Mouse (Mus musculus) kidney, postnatal 36 days (tissue): ENCODE data around the gene Rpl22.

Experiments used
- DNase-seq, 2 experiments: peaks; one replicate each; pipeline ENCODE4 v3.0.0; 2021 to 2022; ENCODE audit warnings: mixed read lengths in 2 of 2

Rpl22 gene

DNA sequence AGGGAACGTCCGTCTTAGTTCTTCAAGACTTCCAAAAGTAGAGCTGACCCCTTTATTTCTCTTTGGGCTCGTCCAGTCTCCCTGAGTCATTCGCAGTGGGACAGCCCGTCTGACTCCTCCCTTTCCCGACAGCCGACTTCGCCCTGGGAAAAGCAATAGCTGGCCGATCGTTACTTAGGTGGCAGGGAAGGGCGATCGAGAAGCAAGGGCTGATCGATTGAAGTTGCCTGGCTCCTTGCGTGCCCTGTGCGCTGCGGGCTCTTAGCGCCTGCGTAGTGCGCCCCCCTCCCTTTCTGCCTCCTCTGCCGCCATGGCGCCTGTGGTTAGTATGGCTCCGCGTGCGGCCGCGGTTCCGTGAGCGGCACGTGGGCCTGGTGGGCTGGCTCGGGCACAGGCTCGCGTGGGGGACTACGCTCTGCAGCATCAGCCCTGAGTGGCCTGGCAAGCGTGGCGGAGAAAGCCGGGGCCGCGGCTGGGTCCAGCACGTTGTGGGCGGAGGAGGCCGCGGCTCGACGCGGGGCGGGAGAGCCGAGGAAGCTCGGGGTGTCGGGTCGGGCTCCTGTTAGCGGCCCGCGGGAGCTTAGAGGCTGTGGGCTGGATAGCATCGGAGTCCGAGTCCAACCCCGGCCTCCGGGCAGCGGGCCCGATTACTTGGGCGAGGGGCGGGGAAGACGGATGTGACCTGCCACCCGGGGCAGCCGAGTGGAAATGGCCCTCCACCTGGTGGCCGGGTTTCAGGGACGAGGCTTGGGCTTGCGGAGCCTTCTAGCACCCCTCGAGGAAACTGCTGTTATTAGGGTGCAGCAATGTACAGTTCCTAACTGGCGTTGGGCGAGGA, at the start of gene Rpl22:
Gene Rpl22 (plus strand): TSS at position 169 of the 838 bp plus-strand sequence.
- DNase-seq = peak; percentile 94 to 97

DNA sequence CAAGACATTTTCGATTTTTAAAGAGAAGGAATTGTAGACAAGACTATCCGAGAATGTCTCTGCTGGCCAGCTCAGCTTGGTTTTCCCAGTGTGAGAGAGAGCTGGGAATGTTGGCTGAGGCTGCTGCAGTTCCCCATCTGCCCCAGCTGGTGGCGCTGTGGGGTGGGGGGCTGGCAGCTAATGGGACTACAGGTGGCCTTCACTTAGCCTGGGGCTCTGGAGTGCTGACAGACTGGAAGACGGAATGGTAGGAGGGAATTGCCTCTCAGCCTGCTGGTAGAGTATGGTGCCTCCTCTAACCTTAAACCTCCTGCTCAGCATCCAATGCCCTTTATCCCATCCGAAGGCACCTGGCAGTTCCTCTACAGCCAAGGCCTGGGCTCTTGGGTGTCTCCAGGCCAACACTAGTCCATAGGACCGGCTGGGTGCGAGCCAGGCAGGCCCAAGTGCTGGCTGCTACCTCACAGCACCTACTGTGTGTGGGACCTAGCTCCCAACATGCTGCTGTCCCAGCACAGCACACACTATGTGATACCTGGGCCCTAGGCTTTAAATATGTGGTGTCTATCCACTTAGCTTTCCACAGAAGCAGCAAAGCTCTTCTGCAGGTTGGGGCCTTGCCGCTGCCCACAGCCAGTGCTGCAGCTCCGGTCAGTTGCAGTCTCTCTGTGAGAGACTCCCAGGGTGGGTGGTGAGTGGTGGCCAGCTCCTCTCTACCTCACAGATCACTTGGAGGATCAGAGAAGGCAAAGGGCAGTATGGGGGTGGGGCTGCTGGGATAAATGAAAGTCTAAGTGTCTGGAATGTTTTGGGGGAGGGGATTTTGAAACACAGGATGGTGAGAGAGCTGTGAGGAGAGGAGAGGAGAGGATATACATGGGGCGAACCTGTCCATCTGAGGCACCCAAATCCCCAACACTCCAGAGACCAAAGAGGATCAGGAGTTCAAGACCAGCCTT, 48.9 kb upstream of the Rpl22 start:
- peak in 1 of 2 experiments; percentile 41 for DNase-seq

DNA sequence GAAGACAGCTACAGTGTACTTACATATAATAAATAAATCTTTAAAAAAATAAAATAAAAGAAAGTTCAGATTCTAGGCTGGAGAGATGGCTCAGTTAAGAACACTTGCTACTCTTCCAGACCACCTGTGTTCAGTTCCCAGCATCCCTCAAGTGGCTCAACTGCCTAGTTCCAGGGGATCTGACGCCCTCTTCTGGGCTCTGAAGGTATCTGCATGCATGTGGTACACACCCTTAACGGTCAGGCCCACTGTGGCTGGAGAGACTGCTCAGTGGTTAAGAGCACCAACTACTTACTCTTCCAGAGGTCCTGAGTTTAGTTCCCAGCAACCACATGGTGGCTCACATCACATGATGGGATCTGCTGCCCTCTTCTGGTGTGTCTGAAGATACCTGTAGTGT, 47.6 kb upstream of the Rpl22 start:
- no peak for DNase-seq

DNA sequence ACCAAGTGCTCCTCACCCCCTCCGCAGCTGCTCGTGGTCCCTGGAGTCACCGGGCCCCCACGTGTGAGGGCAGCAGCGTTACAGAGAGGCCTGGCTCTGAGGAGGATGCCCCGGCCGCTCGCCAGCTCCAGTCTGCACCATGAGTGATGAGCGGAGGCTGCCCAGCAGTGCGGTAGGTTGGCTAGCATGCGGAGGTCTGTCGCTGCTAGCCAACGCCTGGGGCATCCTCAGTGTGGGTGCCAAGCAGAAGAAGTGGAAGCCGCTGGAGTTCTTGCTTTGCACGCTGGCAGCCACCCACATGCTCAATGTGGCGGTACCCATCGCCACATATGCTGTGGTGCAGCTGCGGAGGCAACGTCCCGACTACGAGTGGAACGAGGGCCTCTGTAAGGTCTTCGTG, 46.6 kb upstream of the Rpl22 start:
- no peak for DNase-seq

DNA sequence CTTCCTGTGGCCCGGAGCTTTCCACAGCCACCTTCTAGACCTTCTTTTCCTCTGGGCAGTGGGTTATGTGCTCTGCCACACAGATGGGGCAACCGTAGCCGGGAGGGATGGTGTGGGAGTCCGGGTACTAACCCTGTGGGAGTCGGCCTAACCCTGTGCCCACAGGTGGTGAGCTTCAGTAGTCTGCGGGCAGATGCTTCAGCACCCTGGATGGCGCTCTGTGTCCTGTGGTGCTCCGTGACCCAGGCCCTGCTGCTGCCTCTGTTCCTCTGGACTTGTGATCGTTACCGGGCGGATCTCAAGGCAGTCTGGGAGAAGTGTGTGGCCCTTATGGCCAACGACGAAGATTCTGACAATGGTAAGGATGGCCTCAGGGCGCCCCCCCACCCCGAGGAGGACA, 43.9 kb upstream of the Rpl22 start:
- DNase-seq = no peak

DNA sequence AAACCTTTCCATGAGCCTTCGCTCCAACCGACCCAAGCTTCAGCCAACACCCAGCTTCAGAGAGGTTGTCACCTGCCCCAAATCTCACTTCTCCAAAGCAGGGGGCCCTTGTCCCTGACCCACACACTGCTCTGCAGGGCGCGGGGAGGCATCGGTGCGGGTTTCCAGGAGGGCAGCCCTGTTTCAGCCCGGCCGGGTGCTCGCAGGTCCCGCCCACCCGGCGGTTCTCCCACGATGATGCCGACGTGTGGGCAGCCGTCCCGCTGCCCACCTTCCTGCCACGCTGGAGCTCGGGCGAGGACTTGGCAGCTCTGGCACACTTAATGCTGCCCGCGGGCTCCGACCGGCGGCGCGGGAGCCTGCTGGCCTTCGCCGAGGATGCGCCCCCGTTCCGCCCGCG, 42.8 kb upstream of the Rpl22 start:
- DNase-seq = no peak

DNA sequence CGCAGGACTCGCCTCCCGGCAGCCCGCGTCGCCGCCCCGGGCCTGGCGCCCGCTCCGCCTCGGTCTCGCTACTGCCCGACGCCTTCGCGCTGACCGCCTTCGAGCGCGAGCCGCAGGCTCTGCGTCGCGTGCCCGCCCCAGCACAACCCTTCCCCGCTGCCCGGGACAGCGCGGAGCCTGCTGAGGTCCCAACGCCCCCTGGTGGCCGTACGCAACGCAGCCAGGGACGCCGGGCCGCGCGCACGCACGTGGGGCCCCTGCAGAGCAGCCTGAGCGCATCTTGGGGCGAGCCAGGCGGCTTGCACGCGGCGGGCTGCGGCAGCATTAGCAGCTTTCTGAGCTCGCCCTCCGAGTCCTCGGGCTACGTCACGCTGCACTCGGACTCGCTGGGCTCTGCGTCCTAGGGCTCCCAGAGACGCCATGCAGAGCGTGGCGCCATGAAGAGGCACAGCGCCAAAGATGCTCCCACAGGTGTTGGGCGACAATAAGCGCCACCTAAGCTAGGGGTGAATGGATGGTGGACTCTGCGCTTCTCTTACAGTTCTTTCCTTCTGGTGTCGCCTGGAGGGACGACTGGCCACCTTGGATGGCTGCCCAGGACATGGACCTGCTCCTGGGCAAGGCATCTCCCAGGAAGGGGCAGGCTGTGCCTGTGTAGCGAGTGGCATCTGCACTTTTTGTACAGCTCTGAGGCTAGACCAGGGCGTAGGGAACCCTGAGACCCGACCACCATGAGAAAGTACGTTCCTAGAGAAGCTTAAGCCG, 42.2 kb upstream of the Rpl22 start:
- peak; percentile 80 to 92 for DNase-seq

DNA sequence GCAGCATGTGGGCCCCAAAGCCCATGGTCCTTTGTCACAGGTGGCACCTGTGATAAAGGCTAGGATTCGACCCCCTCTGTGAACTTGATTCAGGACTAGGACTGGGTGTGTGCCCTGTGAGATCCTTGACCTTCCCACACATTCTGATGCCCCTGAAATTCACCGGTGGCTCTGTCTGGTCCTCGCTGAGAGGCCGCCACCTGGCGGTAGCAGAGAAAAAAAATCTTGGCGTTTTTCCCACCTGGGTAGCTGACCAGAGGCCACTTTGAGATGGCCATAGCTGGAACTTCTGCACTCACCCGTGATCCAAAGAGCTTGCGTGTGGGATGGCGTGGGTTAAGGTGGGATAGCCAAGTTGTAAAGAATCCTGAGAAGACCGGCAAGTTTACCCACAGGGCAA, 40.0 kb upstream of the Rpl22 start:
- DNase-seq = peak; percentile 71 to 82

DNA sequence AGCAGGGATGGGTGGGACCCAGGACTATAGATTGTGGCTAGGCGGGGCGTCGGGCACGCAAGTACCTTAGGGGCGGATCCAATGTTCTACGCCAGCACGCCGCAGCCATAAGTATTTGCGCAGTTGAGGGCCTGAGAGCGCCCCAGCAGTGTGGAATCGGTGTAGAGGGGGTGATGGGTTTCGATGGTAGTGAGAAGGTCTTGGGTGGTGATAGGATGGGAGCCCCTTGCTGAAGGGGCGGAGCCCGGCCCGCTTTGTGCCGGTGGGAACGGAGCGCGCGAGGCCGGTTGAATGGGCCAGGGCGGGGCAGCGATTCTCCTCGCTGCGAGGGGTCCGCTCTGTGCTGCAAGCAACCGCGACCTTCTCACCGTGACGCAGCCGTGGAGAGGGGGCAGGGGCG, 39.4 kb upstream of the Rpl22 start:
- DNase-seq = no peak

DNA sequence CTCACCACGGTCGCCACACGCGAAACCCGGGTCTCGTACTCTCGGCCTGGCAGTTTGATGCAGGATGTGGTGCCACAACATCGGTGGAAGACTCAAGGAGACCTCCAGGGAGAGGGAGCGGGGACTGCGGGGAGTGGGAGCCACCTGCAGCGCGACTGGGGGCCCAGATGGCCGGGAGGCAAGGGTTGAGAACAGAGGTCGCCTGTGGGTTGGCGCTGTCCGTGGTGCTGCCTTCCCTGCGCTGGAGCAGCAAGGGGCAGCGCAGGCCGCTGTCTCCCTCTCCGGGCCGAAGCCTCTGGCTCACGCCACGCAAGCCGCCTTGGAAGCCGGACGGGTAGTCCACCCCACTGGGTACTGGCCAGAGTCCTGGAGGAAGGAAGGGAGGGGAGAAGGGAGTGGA, 38.7 kb upstream of the Rpl22 start:
- DNase-seq = peak; percentile 78 to 93

DNA sequence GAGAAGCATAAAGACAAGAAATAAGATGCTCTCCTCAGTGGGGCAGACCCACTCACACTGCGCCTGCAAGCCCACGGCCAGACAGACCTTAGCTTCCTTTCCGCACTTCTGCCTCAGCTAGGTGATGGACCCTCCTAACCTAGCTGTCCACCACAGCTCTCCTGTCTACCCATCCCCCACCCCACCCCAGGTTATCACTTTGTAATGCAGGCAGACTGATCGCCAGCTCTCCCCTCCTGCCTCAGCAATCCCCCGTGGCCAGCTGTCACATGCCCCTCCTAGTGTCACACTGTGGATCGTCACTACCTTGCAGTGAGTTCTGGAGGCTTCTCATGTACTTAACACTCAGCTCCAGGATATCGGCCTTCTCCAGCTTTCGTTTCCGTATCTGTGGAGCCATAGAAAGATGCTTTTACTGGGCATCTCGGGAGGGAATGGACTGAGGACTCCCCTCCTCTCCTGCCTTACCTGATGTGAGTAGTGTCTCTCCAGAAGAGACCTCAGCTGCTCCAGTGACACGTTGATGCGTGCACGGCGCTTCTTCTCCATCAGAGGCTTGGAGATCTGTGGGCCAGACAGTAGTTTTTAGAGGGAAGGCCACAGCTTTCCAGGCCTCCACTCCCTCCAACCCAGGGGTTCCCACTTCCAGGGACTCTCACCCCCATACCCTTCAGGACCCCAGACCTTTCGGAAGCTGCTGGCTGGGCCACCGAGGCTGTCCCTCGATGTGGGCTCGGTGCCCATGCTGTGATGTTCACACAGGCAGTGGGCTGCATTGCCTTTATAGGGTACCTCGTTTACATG, 38.0 kb upstream of the Rpl22 start:
- DNase-seq = no peak

DNA sequence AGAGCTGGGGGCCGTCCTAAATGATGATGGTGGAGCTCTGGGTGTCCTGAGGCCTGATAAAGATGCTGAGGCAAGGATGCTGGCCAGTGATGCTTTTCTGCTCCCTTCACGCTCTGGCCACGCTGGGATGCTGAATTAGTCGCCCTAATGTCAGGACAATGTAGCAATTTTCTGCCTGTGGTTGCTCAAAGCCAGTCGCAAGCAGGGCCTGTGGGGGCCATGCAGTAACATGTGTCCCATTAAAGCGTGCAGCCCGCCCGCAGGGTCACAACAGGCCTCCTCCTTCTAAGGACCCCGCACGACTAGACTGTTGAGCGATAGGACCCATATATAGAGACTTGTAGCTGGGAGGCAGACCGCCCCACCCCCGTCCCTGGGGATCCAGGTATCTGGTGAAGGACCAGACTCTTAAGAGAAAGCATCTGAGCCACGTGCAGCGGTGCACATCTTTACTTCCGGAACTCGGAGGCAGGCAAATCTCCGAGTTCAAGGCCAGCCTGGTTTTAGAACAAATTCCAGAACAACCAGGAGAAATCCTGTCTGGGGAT, 37.1 kb upstream of the Rpl22 start:
- no peak for DNase-seq

DNA sequence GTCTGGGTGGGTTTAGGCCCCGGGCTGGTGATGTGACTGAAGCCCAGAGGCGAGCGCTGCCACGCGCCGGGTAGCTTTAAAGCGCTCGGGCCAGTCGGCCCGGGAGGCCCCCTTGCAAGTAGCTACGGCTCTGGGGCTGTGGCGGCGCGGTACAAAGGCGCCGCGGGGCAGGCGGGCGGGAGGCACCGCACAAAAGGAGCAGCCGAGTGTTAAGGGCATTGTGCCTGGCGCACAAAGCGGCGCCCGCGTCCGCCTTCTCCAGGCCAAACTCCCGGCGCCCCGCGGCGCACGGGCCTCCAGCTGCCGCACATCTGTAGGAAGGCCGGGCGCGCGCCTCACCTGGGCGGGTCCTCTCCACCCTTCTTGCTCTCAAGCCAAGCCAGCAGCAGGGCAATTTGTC, 35.2 kb upstream of the Rpl22 start:
- DNase-seq = no peak

DNA sequence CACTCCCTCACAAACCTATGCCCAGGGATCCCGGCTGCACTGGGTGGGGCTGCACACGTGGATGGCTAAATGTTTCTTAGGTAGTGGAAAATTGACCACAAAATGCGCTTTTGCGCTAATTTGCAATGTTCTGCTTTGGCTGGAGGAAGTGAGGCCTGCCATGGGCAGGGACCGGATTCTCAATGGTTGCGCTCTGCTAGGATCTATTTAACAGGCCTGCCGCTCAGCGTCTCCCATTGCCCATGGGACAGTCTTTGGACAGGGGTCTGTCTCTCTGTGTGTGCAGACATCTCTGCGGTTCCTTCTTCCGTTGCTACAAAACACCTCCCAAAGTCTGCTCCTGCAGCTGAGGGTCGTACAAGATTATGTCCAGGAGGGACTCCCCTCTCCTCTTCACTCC, 34.6 kb upstream of the Rpl22 start:
- DNase-seq = no peak

DNA sequence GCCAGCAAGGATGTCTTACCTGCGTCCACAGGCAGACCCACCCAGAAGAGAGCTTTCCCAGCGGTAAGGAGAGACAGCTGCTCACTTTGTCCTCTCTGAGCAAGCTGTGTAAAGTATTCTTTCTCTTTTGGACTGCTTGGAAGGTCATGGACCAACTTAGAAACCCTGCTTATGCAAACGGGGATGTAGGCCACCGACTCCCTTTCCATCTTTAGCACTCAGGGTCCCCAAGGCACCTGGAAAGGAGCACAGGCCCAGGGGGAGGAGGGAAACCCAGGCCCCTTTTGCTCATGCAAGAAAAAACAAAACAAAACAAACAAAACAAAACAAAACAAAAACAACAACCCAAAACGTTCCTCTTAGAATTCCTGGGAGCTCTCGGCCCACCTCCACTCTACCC, 34.0 kb upstream of the Rpl22 start, which contains the start of gene Hes3:
Gene Hes3 (minus strand): TSS at position 101 of the 400 bp plus-strand sequence.
- no peak for DNase-seq

DNA sequence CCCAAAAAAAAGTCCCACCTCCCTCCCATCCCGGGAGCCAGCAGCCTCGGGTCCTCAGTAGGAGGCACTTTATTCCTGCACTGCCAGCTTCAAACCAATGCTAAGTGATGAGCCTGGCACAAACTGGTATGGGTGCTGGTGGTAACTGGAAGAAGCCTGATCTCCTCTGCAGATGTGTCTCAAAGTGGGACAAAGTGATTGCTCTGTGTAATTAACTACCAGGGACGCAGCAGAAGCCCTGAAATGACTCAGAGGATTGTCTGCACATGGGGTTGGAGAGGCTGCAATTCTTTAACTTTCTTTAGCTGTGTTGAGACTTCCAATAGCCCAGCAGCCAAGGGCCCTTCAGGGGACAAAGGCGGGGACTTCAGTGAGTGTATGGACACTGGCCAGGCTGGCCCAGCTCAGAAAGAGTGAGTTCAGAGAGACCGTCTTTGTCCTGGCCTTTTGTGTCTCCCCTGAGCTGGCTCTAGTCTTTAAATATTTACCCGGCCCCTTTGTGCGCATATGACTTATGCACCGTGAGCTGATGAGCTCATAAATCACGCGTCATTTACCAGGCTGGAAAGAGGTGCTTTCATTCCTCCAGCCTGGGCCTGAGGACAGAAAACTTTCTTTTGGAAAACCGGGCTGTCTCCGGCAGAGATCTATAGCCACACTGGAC, 33.3 kb upstream of the Rpl22 start:
- no peak for DNase-seq

DNA sequence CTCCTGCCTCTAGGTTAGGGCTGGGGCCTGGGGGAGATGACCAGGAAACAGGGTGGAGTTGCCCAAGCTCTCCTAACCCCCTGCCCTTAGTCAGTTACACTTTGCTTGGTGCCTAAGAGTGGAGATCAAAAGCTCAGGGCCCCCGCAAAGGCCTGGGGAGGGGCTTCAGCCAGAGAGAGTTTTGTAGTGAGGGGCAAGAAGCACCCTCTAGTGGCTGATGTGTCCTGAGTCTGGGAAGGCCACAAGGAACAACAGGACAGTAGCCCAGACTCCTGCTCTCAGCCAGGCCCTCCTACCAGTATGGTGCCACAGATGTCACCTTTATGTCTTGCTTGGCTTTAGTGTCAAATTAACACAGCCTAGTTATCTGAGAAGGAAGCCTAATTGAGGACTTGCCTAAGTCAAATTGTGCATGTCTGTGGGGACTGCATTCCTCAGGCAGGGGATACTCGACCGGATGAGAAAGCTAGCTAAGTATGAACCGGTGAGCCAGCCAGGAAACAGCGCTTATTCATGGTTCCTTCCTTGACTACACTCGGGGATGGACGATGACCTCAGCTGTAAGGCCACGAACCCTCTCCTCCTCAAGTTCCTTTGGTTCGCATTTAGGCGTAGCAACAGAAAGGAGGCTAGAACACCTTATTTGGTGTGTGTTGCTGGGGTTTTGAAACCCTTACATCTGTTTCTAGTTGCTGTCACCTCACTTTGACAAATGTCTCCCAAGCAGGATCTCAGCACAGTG, 31.2 kb upstream of the Rpl22 start:
- DNase-seq = peak in 1 of 2 experiments; percentile 41

DNA sequence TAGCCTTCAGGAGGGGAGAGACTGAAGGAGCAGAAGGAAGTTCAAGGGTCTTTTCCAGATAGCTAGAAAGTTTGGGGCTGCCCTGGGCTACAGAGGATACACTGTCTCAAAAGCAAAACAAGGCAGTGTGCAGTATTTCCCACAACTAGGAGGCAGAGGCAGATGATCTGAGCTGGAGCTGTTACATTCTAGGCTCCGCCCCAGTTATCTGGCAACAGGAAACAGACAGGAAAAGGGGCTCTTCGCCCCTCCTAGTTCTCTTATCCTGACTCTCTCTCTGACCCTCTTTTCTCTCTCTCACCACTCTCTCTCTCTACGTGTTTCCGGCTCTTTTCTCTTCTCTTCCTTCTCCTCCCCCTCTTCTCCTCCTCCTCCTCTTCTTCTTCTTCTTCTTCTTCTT, 29.6 kb upstream of the Rpl22 start:
- DNase-seq = no peak

DNA sequence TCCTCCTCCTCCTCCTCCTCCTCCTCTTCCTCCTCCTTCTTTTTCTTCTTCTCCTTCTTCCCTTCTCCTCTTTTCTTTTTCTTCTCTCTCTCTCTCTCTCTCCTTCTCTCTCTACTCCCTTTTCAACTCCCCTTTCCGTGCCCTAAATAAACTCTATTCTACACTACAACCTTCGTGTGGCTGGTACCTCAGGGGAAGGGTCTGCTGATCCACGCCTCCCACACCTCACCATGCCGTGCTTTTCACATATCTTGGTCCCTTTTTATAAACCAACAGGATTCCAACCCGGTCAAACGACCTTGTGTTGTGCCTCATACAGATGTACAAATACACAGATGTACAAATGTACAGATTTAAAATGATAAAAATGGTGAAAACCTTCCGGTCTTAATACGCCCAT, 29.2 kb upstream of the Rpl22 start:
- no peak for DNase-seq
